Mouse (Mus musculus) lung, adult 2 months (tissue): ENCODE results near the gene Klhl10.

Source experiments
- CTCF ChIP-seq: fragments of 200-500 bp; IDR thresholded peaks from 2 replicates; pipeline ENCODE4 v1.5.1; 2011; ENCODE audit warnings: mild to moderate bottlenecking, low read length, control low read depth; ENCODE audit not compliant: insufficient read depth
- POLR2A ChIP-seq: fragments of 200-500 bp; IDR thresholded peaks from 2 replicates; pipeline ENCODE4 v1.6.1; 2011; ENCODE audit warnings: low read depth, mild to moderate bottlenecking, control low read depth, low read length, borderline replicate concordance; ENCODE audit errors: extremely low read depth

DNA sequence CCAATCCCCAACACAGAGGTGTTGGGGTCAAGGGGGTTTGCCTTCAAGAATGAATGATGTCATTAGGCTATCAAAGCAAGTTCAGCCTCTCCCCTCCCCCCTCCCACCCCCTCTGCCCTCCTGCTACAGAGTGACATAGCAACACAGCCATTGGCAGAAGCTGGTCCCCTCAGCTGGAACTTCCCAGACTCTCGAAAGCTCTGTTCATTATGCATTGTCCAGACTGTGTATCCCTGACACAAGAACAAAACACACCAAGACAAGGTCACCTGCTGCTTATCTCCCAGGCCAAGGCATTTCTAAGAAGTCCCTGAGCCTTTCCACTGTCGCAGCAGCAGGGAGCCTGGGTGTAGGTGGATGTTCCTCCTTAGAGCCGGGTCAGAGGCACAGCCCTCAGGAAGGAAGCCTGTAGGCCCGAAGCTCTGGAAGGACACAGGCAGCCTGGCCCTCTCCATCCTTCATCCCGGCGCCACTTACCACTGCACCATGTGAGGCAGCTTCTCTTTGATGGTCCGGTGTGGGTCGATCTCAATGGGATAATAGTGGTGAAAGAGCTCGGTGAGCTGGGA, 6.0 kb upstream of the Klhl10 start:
- TF ChIP-seq CTCF: no peak
- TF ChIP-seq POLR2A: no peak
